17 mouse cellular contexts compared by ENCODE assay signal in genomic region chr6:115165863-115166470, GRCm38 (mm10). TPM values are rescaled to one million over a fixed set of nuclear protein-coding genes. Genes with fewer than 3 reads are reported as not detected.
DNase-seq lines count a peak whose midpoint lies in the region; ATAC-seq and TF ChIP-seq lines count a peak whose summit lies in the region.
"Had no signal": no experiment of that assay in that cellular context is flagged by ENCODE, and none has a peak within 500 bp of the region (broad histone marks: within the 10 kb centered on the region; RNA-seq: fewer than 3 reads in every experiment).

No protein-coding gene starts in this region.

- no peak overlapping the region for H3K4me3 ChIP-seq in hindbrain, embryonic 12.5 days
- no peak overlapping the region for H3K4me3 ChIP-seq in hindbrain, embryonic 11.5 days (ENCODE audit: low read depth, low read length)
- no peak overlapping the region for H3K4me3 ChIP-seq in midbrain, embryonic 14.5 days (replicated peaks; ENCODE audit: low read depth, low read length)
- no peak overlapping the region for H3K4me3 ChIP-seq in stomach, postnatal 0 days (ENCODE audit: low read depth, low read length)
- H3K4me3 ChIP-seq: heart, embryonic 15.5 days had no signal

- peak overlapping the region; percentile 31; the same call in 1 of the 2 replicates for H3K27ac ChIP-seq in hindbrain, embryonic 12.5 days
- no peak overlapping the region for H3K27ac ChIP-seq in hindbrain, embryonic 11.5 days (ENCODE audit: low read depth, low read length)
- 0 out of 2 replicates have a peak overlapping the region, but pooled peaks have one; percentile 39 for H3K27ac ChIP-seq in midbrain, embryonic 14.5 days (replicated peaks; ENCODE audit: low read depth, low read length)
- H3K27ac ChIP-seq in stomach, postnatal 0 days (replicated peaks) = no peak overlapping the region
- H3K27ac ChIP-seq: heart, embryonic 15.5 days had no signal

- TF ChIP-seq EP300 in stomach, postnatal 0 days (optimal IDR thresholded peaks at IDR 0.05) = no peak

- no peaks in the 10 kb centered on the region for H3K27me3 ChIP-seq in hindbrain, embryonic 12.5 days
- no peaks in the 10 kb centered on the region for H3K27me3 ChIP-seq in hindbrain, embryonic 11.5 days (ENCODE audit: control insufficient read depth, insufficient read depth, low read length)
- H3K27me3 ChIP-seq in midbrain, embryonic 14.5 days (ENCODE audit: control insufficient read depth, insufficient read depth, low read length) = no peaks in the 10 kb centered on the region
- H3K27me3 ChIP-seq in stomach, postnatal 0 days (ENCODE audit: control insufficient read depth, insufficient read depth, low read length) = no peaks in the 10 kb centered on the region

- H3K36me3 ChIP-seq in hindbrain, embryonic 12.5 days = no peaks in the 10 kb centered on the region
- H3K36me3 ChIP-seq in hindbrain, embryonic 11.5 days (ENCODE audit: control insufficient read depth, insufficient read depth, low read length) = no peaks in the 10 kb centered on the region
- no peaks in the 10 kb centered on the region for H3K36me3 ChIP-seq in midbrain, embryonic 14.5 days (ENCODE audit: control insufficient read depth, insufficient read depth, low read length)
- no peaks in the 10 kb centered on the region for H3K36me3 ChIP-seq in stomach, postnatal 0 days (ENCODE audit: control insufficient read depth, insufficient read depth, low read length)
- H3K36me3 ChIP-seq: heart, embryonic 15.5 days had no signal

- H3K4me1 ChIP-seq in hindbrain, embryonic 12.5 days = no peaks in the 10 kb centered on the region
- H3K4me1 ChIP-seq in hindbrain, embryonic 11.5 days (replicated peaks; ENCODE audit: control insufficient read depth, insufficient read depth, low read length) = no peaks in the 10 kb centered on the region
- H3K4me1 ChIP-seq in midbrain, embryonic 14.5 days (ENCODE audit: control insufficient read depth, insufficient read depth, low read length) = no peaks in the 10 kb centered on the region
- no peaks in the 10 kb centered on the region for H3K4me1 ChIP-seq in stomach, postnatal 0 days (replicated peaks; ENCODE audit: control insufficient read depth, insufficient read depth)
- H3K4me1 ChIP-seq: heart, embryonic 15.5 days had no signal

- H3K9ac ChIP-seq in hindbrain, embryonic 12.5 days = no peak overlapping the region
- H3K9ac ChIP-seq in hindbrain, embryonic 11.5 days (ENCODE audit: low read depth, low read length) = no peak overlapping the region
- no peak overlapping the region for H3K9ac ChIP-seq in midbrain, embryonic 14.5 days (replicated peaks; ENCODE audit: low read length)
- no peak overlapping the region for H3K9ac ChIP-seq in stomach, postnatal 0 days (ENCODE audit: low read length)
- H3K9ac ChIP-seq: heart, embryonic 15.5 days; liver, postnatal 0 days had no signal

- no peak for DNase-seq in hindbrain, embryonic 11.5 days (ENCODE audit: low spot score)
- peak; percentile 55 for DNase-seq in brain, adult 2 months (ENCODE audit: low read depth, low spot score)
- peak; percentile 74 for DNase-seq in brain, embryonic 14.5 days (ENCODE audit: low read depth)
- DNase-seq in midbrain, embryonic 14.5 days = no peak
- DNase-seq in stomach, postnatal 0 days (ENCODE audit: low spot score) = no peak
- no peak for DNase-seq in layer of hippocampus, adult 9-10 months (ENCODE audit: low spot score)
- DNase-seq: adrenal gland, postnatal 25 days; cerebellum, adult 18-20 months; heart, postnatal 36 days; kidney, postnatal 10 days; layer of hippocampus, postnatal 36 days; liver, postnatal 0 days; thymus, postnatal 25 days had no signal

- 85% methylated on average over 3 of the region's 3 CpGs for WGBS in hindbrain, embryonic 12.5 days
- WGBS in hindbrain, embryonic 11.5 days = 87% methylated on average over 3 of the region's 3 CpGs
- WGBS in midbrain, embryonic 14.5 days = 80% methylated on average over 3 of the region's 3 CpGs
- WGBS in stomach, postnatal 0 days = 78% methylated on average over 3 of the region's 3 CpGs

- ATAC-seq in hindbrain, embryonic 12.5 days (ENCODE audit: low FRiP score) = no peak
- no peak for ATAC-seq in hindbrain, embryonic 11.5 days (ENCODE audit: low FRiP score)
- no peak for ATAC-seq in midbrain, embryonic 14.5 days (ENCODE audit: low FRiP score, low TSS enrichment)
- ATAC-seq in stomach, postnatal 0 days (ENCODE audit: low FRiP score, low TSS enrichment) = no peak
- no peak for ATAC-seq in megakaryocyte progenitor cell, adult 5-6 weeks (replicated peaks; ENCODE audit: poor library complexity)
- ATAC-seq: liver, postnatal 0 days; lung, postnatal 0 days had no signal

- TF ChIP-seq POLR2A in brain, embryonic 14.5 days (IDR thresholded peaks at IDR 0.05; ENCODE audit: borderline replicate concordance, extremely low read depth, insufficient read depth, insufficient read length, poor library complexity, severe bottlenecking) = no peak

- no peak for TF ChIP-seq CTCF in brain, embryonic 14.5 days (IDR thresholded peaks at IDR 0.05; ENCODE audit: borderline replicate concordance, extremely low read depth, insufficient read depth, insufficient read length)
- TF ChIP-seq CTCF in stomach, postnatal 0 days (IDR thresholded peaks at IDR 0.05; ENCODE audit: low read depth) = no peak

- H3K9me3 ChIP-seq in hindbrain, embryonic 12.5 days (replicated peaks) = no peaks in the 10 kb centered on the region
- no peaks in the 10 kb centered on the region for H3K9me3 ChIP-seq in hindbrain, embryonic 11.5 days (ENCODE audit: control insufficient read depth, low read length)
- H3K9me3 ChIP-seq in midbrain, embryonic 14.5 days (ENCODE audit: control insufficient read depth, low read length) = no peaks in the 10 kb centered on the region
- no peaks in the 10 kb centered on the region for H3K9me3 ChIP-seq in stomach, postnatal 0 days (ENCODE audit: control insufficient read depth, low read length)
- H3K9me3 ChIP-seq: heart, embryonic 15.5 days had no signal

- no peak overlapping the region for H3K4me2 ChIP-seq in hindbrain, embryonic 12.5 days (replicated peaks)
- H3K4me2 ChIP-seq in hindbrain, embryonic 11.5 days (replicated peaks; ENCODE audit: low read depth, low read length) = no peak overlapping the region
- no peak overlapping the region for H3K4me2 ChIP-seq in midbrain, embryonic 14.5 days (ENCODE audit: low read length)
- H3K4me2 ChIP-seq in stomach, postnatal 0 days (replicated peaks; ENCODE audit: low read depth) = no peak overlapping the region
- H3K4me2 ChIP-seq: heart, embryonic 15.5 days had no signal

RNA-seq across cellular contexts. Expression of gene Syn2, which starts 31.3 kb away (rescaled TPM):
- polyA plus RNA-seq in hindbrain, embryonic 12.5 days (2016; fragmentation: Nextera tagmentation; extraction: Ambion mirVana) = 13.2 and 15.4 TPM in 2 replicates
- polyA plus RNA-seq in hindbrain, embryonic 11.5 days (2014; fragmentation: Nextera tagmentation; extraction: Ambion mirVana) = 6.0 and 6.2 TPM in 2 replicates
- polyA plus RNA-seq in brain, embryonic 14.5 days (2012; rRNA removed) = 47.5 and 51.2 TPM in 2 replicates
- polyA plus RNA-seq in midbrain, embryonic 14.5 days (2014; fragmentation: Nextera tagmentation; extraction: Ambion mirVana) = 39.9 and 44.2 TPM in 2 replicates
- 4.5 and 4.7 TPM in 2 replicates for polyA plus RNA-seq in stomach, postnatal 0 days (2015; fragmentation: Nextera tagmentation; extraction: Ambion mirVana)
- total RNA-seq in megakaryocyte progenitor cell, adult 5-6 weeks (2015) = not detected in 2 replicates
- not detected in 2 replicates for total RNA-seq in megakaryocyte progenitor cell, adult 5-6 weeks (2017)

Comparison
In these comparisons a context has a peak if more than half of its experiments do, and no peak if none do; other contexts are left out.
1. H3K27ac ChIP-seq: peak in hindbrain, embryonic 12.5 days (single experiment) and midbrain, embryonic 14.5 days (single experiment); none in hindbrain, embryonic 11.5 days (single experiment) and stomach, postnatal 0 days (single experiment).
2. DNase-seq: peak in brain, adult 2 months (single experiment) and brain, embryonic 14.5 days (single experiment); none in hindbrain, embryonic 11.5 days (single experiment), midbrain, embryonic 14.5 days (single experiment), stomach, postnatal 0 days (single experiment) and layer of hippocampus, adult 9-10 months (single experiment).